Mouse (Mus musculus) granulocyte monocyte progenitor cell, adult 5-6 weeks (primary cell): ENCODE data around the gene Hs6st3. TPM values are rescaled to one million over a fixed set of nuclear protein-coding genes. Genes with fewer than 3 reads are reported as not detected.
A peak's percentile ranks its signal among the peaks of the same experiment; 100 is the strongest.

Source experiments
- ATAC-seq: replicated peaks from 2 replicates; pipeline ENCODE4 v1.8.0; 2016; ENCODE audit warnings: mild to moderate bottlenecking, moderate TSS enrichment, inconsistent platforms; ENCODE audit not compliant: poor library complexity, severe bottlenecking
- total RNA-seq, 2 experiments: library from RNA; stranded (forward) in 1 of 2; stranded (reverse) in 1 of 2; fragments of 200-712, 200-1000 nt in 1 of 2; fragments of >200 nt in 1 of 2; fragmentation: Nextera tagmentation in 1 of 2; gene quantifications; 2 replicates each; pipeline ENCODE4 v1.2.3; 2014 to 2017

The Hs6st3 gene
- total RNA-seq (2014; fragmentation: Nextera tagmentation) (not detected in 2 replicates), total RNA-seq (2017) (not detected in 2 replicates)

DNA sequence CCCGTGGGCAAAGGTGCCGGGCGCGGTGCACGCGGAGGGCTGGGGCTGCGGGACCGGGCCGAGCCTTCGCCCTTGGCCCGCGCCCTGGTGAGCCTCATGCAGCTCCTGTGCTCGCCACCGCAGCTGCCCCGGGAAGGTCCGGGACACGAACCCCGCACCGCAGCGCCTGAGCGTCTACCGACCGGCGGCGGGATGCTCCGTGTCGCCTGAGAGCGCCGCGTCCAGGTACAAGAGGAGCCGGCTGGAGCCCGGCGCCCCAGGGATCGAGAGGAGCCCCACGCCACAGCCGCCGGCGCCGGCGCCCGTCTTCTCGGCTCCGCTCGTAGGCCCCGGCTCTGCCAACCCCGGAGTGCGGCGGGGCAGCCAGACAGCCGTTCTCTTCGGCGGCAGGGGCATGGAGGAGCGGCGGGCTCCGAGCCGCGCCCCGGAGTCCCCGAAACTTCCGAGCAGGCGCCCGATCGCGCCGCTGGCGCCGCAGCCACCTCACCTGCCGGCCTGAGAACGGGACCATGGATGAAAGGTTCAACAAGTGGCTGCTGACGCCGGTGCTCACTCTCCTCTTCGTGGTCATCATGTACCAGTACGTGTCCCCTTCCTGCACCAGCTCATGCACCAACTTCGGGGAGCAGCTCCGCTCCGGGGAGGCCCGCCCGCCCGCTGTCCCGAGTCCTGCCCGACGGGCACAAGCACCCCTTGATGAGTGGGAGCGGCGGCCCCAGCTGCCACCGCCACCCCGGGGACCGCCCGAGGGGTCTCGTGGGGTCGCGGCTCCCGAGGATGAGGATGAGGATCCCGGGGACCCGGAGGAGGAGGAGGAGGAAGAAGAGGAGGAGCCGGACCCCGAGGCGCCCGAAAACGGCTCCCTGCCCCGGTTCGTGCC is at the start of gene Hs6st3:
Gene Hs6st3, plus strand, starts transcription at position 436 of the 880 bp plus-strand sequence.
- peak; percentile 8 for ATAC-seq

DNA sequence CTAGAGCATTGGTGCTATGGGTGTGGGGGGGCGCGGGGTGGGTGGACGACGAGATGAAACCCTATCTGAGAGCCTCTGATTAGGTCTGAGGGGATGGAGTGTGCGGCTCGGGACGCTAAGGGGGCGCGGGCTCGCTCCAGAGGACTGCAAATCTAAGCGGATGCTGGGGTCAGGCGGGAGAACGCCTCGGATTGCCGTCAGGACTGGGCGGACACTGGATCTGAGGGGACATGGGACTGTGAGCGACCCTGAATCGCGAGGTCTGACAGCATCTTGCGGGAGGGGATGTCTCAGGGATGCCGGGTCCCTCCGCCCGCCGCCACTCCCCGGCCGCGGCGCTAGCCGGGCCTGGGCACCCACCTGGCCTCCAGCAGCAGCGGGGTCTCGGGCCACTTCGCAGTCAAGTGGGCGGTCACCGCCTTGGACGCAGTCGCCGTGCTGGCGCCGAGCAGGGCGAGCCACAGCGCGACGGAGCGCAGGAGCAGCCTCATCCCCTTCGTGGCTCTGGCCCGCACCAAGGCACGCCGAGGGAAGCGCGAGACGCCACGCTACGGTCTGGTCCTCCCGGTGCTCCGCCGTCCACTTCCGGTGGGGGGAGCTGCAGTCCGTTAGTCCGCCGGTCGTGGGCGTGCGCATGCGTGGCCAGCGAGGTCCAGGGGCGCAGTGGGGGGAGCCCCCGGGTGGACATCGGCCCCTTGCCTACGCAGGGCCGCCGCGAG is 39.1 kb upstream of the Hs6st3 start, which contains the start of gene Uggt2:
Gene Uggt2, minus strand, starts transcription at position 580 of the 719 bp plus-strand sequence.
- peak; percentile 91 for ATAC-seq

DNA sequence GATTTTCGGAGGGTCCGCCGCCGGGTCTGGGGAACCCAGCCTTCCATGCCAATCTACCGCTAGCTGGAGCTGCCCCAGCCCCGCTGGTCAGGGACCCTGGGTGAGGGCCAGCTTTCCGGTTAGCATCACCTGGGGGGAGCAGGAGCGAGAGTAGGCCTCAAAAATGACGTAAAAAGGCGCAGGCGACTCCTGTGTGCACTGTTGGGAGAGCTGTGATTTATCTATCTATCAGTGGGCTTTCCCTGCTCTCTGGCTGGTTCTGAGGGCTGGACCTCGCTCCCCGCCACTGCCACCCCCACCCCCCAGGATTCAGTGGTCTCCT is 38.6 kb upstream of the Hs6st3 start:
- no peak for ATAC-seq

DNA sequence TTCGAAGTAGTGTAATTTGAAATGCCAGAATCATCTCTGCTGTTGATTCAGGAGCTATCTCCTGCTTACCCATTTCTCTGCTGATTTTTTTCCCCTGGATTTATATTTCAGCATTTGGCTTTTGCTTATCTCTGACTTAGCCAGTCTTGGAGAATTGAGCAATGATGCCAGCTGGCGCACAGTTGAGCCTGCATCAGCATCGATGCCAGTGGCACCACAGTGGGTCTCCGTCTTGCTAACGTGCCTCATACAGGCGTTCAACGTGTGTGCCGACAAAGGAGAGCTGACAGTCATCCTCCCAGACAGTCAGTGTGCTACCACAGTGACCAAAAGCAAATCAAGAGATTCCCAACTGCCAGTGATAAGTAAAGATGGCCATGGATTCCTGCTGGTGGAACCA is 30.6 kb upstream of the Hs6st3 start:
- ATAC-seq = no peak

DNA sequence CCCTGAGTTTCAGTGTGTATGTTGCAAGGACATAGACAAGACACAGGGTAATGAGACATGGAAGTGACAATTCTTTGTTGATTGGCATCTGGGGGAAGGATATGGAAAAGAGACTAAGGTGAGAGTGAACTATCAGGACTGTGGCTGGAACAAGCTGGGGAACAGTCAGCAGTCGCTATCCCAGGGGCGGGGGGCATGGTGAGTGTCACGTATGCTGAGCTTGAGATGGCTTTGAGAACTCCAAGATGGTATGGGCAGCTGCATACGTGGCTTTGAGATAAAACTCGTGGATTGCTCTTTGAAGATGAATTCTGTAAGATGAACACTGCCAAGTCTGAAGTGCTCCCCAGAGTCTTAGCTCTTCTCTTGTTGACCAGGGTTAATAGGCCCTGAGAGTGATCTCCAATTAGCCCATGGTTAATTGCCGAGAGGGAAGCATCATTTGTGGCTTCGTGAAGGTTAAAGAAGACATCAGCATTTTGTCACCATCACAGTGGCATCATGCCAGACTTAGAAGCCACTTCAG is 29.3 kb upstream of the Hs6st3 start:
- no peak for ATAC-seq

DNA sequence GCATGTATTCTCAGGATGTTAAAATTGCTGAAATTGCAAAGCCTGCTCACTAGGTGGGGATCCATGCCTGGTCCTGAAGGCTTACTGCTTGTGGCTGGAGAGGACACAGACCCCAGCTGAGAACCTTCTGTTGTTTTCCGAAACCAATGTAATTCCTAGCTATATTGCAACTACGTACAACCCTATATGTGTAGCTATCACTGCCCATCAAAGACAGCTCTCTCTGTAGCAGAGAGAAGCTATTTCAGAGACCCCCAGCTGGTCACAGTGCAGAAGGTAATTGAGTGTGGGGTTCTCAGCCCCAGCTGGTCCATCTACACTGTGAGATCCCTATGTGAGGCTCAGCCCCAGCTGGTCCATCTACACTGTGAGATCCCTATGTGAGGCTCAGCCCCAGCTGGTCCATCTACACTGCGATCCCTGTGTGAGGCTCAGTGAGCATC is 28.3 kb upstream of the Hs6st3 start:
- ATAC-seq = no peak

DNA sequence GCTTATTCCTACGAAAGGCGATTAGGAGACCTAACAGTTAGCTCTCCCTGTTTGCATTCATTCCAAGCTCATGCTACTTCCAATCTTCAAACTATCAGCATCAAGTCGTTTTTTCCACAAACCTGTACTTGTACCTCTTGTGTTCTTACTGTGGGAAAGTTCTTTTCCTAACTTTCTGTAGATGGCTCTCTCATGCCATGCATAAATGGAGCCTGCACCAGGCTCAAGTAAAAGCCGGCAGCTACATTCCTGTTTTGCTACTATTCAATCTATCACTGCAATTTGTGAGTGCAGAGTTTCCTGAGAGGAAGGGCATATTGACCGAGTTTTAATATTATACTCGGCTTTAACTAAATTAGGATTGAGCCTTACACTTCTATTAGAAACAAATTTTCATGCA is 25.6 kb upstream of the Hs6st3 start:
- ATAC-seq = no peak

DNA sequence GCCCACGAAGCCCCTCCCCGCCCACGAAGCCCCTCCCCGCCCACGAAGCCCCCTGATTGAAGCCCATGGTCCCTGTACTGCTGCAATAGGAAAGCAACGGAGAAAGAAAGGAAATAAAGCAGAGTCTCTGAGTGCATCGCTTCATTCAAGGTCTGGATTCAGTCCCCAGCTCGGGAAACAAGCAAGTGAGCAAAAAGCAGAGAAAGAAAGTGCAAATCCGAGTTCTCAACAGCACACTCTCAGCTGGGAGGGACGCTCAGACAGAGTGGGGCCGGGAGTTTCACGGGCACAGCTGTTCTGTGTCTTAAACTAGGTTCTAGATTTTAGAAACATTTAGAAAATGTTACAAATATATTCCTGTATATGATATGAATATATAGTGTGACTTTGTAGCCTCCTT is 14.6 kb upstream of the Hs6st3 start:
- 0 out of 2 replicates have a peak, but pooled peaks have one; percentile 12 for ATAC-seq

DNA sequence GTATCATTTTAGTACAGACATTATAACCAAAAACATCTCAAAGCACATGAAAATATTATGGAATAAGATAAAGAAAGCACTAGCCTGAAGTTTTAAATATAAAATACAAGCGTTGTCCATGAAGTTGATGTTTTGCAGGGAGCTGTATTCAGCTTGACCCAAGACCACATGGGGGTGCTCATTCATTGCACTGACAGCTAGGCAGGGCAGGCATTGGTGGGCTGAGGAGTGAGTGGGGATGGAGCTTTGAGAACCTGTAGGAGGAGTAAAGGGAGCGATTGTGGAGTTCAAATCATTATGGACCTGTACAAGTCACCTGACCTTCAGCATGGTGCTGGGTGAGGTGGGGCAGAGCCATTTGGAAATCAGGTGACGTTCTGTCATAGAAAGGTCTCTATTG is 14.1 kb upstream of the Hs6st3 start:
- peak; percentile 48 for ATAC-seq

DNA sequence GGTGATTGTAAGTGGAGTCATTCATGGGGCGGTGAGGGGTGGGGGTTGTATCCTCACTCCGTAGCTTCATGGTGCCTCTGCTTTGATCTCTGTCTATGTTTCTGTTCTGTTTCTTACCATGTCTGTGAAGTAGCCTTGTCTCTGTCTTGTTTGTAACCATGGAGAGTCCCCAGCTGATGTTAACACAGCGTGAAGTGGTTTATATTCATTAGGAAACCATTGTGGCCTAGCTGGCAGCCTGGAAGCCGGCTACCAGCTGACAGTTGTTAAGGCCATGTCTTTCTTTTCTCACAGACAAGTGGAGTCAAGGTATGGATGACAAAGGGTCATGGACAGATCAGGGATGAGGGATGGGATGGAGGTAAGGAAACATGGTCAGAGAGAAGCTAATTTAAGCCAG is 12.3 kb upstream of the Hs6st3 start:
- ATAC-seq = no peak

DNA sequence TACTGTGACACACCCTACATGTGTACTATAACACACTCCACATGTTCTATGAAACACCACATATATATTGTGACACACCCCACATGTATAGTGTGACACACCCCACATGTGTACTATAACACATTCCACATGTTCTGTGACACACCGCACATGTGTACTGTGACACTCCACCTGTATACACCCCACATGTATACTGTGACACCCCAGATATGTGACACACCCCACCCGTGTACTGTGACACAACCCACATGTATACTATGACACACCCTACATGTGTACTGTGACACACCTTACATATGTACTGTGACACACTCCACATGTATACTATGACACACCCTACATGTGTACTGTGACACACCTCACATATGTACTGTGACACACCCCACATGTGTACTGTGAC is 10.8 kb upstream of the Hs6st3 start:
- no peak for ATAC-seq

DNA sequence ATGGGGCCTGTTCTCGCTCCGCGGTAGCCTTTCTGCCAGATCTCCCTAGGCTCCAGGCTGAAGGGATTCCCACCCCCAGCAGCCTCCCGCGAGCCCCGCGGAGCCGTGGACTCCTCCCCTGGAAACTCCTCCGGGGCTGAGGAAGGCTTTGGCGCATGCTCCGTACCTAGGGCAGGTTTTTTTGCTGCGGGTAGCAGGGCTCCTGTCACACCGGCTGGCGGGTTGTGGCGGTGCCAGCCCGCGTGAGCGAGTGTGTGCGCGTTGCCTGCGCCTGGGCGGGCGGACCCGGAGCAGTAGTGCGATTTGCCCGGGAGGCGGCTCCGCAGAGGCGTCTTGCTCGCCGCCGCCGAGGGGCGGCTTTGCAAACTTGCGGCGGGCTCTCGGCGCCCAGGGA is 632 bp upstream of the Hs6st3 start:
- peak; percentile 81 for ATAC-seq

DNA sequence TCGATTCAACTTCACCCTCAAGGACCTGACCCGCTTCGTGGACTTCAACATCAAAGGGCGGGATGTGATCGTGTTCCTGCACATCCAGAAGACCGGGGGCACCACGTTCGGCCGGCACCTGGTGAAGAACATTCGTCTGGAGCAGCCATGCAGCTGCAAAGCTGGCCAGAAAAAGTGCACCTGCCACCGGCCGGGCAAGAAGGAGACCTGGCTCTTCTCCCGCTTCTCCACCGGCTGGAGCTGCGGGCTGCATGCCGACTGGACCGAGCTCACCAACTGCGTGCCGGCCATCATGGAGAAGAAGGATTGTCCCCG is 602 bp downstream of the Hs6st3 start:
- no peak for ATAC-seq

DNA sequence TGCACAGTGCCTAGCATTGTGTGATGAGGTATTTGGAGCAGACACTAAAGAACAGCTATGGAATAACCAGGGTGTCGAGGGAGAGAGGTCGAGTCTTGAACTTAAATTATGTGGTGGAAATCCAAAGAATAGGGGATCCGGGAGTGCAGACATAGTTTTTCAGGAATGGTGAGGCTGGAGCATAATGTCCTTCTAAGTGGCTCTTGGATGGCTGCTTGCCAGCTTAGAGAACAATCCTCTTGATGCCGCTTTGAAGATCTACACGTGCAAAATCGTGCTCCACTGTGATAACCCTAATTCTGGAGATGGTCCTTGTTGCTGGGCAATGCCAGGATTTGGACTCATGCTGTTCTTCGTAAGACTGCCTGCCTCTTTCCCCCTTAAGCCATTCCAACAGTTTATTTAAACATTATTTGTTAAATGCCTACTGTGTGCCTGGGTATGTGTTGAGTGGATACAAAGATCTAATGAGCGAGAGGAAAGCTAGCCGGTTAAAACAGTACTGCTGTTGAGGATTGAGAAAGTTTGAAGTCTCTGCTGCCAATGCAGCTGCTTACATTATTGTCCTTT is 1.3 kb downstream of the Hs6st3 start:
- no peak for ATAC-seq

DNA sequence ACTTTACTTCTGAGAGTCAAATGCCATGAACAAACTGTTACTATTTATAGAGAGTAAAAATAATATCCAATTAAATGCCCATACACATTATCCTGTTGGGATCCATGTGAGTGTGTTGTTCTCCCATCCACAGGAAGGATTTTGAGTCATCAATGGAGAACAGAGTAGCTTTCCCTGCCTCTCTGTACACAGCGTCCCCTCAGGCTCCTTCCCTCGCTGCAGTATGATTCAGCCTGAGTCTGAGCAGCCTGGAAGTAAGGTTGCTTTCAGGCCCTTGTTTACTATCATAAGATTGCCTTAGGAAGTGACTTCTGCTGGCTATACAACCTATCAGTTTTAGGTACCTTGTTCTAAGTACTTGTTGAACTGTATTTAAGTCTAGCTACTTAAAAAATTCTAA is 14.9 kb downstream of the Hs6st3 start:
- no peak for ATAC-seq

DNA sequence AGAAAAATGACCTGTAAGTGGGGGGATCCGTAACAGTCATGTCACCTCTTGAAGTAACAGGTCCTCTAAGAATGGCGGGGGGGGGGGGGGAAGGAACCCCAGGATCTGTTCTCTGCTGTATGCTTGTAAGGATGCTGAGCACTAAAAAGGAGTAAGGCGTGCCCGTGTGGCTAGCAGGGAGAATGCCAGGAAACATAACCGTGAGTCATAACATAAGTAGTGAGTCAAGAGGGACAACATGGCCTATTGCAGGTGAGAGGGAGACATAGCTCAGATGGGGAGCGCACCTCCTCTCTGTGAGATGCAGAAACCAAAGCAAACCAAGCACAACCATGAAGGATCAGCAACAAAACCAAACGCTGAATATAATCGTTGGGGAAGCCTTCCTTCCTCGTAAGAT is 55.8 kb downstream of the Hs6st3 start:
- no peak for ATAC-seq

DNA sequence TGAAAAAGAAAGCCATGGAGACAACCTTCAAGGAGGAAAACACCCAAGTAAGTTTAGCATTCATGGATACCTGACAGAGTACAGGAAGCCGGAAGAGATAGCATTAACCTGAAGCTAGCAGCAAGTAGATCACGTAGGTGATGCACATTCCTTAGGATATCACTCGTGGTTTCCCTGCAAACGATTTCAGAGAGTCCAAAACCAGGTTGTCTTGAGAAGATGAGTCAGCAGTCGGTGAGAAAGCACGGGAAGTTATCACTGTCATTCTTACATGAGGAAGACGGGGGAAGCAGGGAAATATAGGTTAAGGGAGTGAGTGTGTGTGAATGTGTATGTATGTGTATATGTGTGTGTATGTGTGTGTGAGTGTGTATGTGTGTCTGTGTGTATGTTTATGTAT is 65.4 kb downstream of the Hs6st3 start:
- ATAC-seq = no peak

DNA sequence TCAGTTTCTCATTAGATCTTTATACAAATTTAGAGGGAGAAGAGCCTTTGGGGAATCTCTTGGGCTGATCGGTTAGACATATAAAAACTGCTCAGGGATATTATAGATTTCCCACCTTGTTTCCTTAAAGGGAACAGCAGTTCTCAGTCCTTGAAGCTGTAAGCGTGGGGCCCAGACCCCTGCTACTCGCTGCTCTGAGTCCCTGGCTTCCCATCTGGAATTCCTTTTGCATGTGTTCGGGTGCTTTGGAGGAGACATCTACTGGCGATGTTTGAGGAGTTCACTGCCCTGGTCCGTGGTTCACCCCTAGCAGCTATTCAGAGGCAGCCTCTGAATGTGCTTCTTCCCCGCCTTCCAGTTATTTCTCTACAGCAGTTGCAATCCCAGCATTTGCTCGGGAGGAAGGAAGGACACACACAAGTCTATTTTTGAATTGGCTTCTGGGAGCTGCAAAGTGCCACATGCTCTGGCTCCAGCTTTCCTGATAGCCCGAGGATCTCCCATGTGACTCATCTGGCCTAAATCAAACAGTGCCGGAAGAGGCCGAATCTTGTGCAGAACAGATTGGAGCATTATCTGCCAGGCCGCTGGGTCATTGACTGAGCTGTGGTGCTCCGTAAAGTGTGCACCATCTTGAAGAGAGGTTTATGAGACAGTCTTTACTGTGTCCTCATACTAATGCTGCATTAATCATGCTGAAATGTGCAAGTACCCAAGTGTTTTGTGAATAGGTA is 77.6 kb downstream of the Hs6st3 start:
- ATAC-seq = no peak

DNA sequence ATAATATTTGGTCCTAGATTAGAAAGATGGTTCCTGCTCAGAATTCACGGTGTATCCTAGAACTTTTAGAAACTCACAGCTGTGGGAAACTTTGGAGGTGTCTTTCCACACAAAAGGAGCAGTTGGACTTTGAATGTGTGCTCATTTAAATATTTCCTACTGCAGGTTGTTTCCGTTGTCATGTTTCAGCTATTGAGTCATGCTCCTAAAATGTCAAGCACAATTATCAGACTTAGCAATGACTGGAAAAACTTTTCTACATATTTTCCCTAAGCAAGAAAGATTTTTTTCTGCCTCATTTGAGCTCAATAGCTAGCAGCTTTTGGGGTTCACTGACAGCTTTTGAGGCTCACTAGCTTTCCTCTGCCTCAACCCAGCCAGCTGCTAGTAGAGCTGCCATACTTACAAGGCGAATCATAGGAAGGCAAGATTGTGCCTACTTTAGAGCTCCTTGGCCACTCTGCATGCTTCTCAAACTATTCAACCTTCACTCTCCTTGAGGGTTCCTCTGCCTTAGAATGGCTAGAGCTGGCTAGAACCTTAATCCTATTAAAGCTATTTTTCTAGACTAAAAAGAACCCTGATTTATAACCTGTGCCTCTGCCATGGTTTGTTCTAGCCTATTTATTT is 89.7 kb downstream of the Hs6st3 start:
- no peak for ATAC-seq

DNA sequence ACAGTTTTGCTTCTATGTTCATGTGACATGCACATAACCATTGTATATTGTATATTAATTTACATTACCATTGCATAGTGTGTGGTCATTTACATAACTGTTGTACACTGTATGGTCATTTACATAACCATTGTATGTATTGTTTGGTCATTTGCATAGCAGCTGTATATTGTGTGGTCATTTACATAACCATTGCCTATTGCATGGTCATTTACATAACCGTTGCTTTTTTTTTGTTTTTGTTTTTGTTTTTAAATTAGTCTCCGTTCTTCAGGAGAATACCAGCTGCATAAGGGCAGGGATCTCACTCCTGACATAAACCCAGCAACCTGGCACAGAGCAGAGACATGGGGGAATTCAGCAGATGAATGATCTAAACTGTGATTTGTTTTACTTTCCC is 95.5 kb downstream of the Hs6st3 start:
- ATAC-seq = no peak
